Mouse (Mus musculus): ENCODE results near the gene Pias4.

- no peak for TF ChIP-seq CTCF (IDR thresholded peaks at IDR 0.05; ENCODE audit: low read depth, low read length)
- no peak for TF ChIP-seq POLR2A (IDR thresholded peaks at IDR 0.05; ENCODE audit: extremely low read depth, insufficient read depth, low read length)
These were observed 29.6 kb upstream of the Pias4 start for GRCm38 (mm10) chr10:81197305-81197704.
